Mouse (Mus musculus) testis, adult 2 months (tissue): ENCODE measurements around the gene Hpse2. TPM values are rescaled to one million over a fixed set of nuclear protein-coding genes. Genes with fewer than 3 reads are reported as not detected.

ENCODE experiments used
- H3K27ac ChIP-seq: fragments of 200-500 bp; 2 replicates; pipeline ENCODE4 v1.5.1; 2012; ENCODE audit warnings: low read depth, low read length; ENCODE audit not compliant: control insufficient read depth, insufficient read depth
- H3K27me3 ChIP-seq: fragments of 200-500 bp; 2 replicates; pipeline ENCODE4 v1.6.1; 2012; ENCODE audit warnings: mild to moderate bottlenecking, low read length, moderate library complexity; ENCODE audit not compliant: control insufficient read depth, insufficient read depth
- H3K36me3 ChIP-seq: fragments of 200-500 bp; 2 replicates; pipeline ENCODE4 v1.6.1; 2012; ENCODE audit warnings: mild to moderate bottlenecking, low read length; ENCODE audit not compliant: control insufficient read depth, insufficient read depth
- H3K4me1 ChIP-seq: fragments of 200-500 bp; 2 replicates; pipeline ENCODE4 v1.6.1; 2012; ENCODE audit warnings: low read length; ENCODE audit not compliant: control insufficient read depth, insufficient read depth
- H3K4me3 ChIP-seq: fragments of 200-500 bp; 2 replicates; pipeline ENCODE4 v1.5.1; 2012; ENCODE audit warnings: low read depth, mild to moderate bottlenecking, low read length, moderate library complexity, mixed read lengths; ENCODE audit not compliant: control insufficient read depth
- CTCF ChIP-seq: fragments of 200-500 bp; IDR thresholded peaks from 2 replicates; pipeline ENCODE4 v1.5.1; 2012; ENCODE audit warnings: low read depth, mild to moderate bottlenecking, inconsistent platforms, low read length, moderate library complexity; ENCODE audit not compliant: control insufficient read depth, insufficient read depth, insufficient replicate concordance
- POLR2A ChIP-seq: fragments of 200-500 bp; IDR thresholded peaks from 2 replicates; pipeline ENCODE4 v1.6.1; 2012; ENCODE audit warnings: low read depth, mild to moderate bottlenecking, inconsistent platforms, low read length, moderate library complexity; ENCODE audit not compliant: control insufficient read depth
- polyA plus RNA-seq: library from polyadenylated mRNA; depleted of rRNA; stranded (reverse); fragments of >200 nt; gene quantifications from 2 replicates; pipeline ENCODE4 v1.2.3, GENCODE M21; 2012

Gene Hpse2
- polyA plus RNA-seq, 1 experiment = 1.3 TPM

DNA sequence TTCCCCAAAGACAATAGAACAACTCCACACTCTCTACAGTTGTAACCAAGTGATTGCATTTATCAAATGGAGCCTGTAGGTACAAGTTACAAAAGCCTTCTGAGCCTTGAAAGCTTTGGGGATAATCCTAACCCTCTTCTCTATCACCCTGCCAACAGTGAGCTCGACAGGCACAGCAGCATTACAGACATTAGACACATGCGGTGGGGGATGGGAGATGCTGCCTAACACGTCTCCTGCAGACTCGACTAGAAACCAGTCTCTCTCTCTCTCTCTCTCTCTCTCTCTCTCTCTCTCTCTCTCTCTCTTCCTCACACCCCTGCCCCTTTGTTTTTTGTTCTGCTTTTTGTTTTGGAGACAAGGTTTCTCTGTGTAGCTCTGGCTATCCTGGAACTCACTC, 343.6 kb downstream of the Hpse2 start:
- Histone ChIP-seq H3K4me1 (no peaks in the 10 kb centered on the region), H3K36me3 (no peaks in the 10 kb centered on the region), H3K4me3 (no peak overlapping the region), H3K27me3 (no peaks in the 10 kb centered on the region), H3K27ac (no peak overlapping the region)
- no peak for TF ChIP-seq POLR2A
- TF ChIP-seq CTCF = no peak

DNA sequence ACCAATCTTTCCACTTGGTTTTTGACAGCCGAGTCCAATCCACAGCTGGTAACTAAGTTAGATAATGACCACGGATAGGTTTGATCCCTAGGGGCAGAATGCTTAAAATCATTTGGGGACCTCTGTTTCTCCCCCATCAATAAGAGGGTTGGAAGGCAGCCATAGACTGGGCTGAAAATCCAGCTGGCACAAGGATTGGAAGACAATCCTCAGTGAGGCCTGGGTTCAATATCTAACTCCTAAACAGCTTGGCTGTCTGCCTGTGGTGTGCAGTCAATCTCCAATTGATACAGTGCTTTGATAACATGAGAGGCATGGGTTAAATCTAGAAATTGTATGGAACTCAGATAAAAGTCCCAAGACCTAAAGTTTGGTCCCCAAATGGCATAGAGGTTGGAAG, 345.4 kb downstream of the Hpse2 start:
- H3K27me3 ChIP-seq = no peaks in the 10 kb centered on the region

DNA sequence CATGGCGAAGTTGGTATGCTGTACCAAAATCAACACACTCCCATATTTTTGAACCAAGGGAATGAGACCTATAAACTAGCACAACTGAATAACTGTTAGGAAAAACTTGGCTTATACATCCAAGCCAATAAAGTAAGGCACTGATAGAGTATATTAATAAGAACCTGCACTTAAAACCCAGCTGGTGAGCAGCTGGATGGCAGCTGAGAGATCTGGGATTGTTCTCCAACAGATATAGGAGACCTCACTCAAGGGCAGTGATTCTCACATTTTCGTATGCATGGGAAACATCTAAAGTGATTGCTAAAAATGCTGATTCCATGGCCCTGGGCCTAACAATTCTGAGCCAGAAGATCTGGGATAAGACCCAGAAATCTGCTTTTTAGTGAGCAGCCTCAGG, 345.9 kb downstream of the Hpse2 start:
- Histone ChIP-seq H3K27me3 (no peaks in the 10 kb centered on the region), H3K4me1 (no peaks in the 10 kb centered on the region), H3K27ac (no peak overlapping the region), H3K4me3 (no peak overlapping the region), H3K36me3 (no peaks in the 10 kb centered on the region)
- TF ChIP-seq CTCF = no peak
- no peak for TF ChIP-seq POLR2A

More for the DNA sequence above, 345.4 kb downstream of the Hpse2 start:
- TF ChIP-seq POLR2A (no peak), CTCF (no peak)
- Histone ChIP-seq H3K27ac (no peak overlapping the region), H3K36me3 (no peaks in the 10 kb centered on the region), H3K4me1 (no peaks in the 10 kb centered on the region), H3K4me3 (no peak overlapping the region)

DNA sequence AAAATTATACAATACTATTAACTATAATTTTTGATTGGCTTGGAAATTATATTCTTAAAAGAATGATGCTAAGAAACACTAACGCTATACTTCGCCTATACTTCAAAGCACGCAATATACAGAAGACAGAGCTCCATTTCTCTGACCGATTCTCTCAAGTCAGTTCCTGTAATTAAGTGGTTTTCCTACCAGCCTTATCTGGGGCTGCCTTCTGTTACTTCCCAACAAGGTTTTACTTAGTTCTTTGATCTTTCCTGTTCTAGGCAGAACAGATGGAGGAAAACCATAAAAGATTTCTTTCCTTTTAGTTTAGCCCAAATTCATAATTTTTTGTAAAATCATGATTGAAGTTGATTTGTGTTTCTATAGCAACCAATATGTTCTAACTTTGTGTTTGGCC, 351.8 kb downstream of the Hpse2 start:
- H3K27me3 ChIP-seq = no peaks in the 10 kb centered on the region
- no peak overlapping the region for H3K27ac ChIP-seq
- no peaks in the 10 kb centered on the region for H3K36me3 ChIP-seq
- no peaks in the 10 kb centered on the region for H3K4me1 ChIP-seq
- TF ChIP-seq POLR2A (no peak), CTCF (no peak)
- no peak overlapping the region for H3K4me3 ChIP-seq

DNA sequence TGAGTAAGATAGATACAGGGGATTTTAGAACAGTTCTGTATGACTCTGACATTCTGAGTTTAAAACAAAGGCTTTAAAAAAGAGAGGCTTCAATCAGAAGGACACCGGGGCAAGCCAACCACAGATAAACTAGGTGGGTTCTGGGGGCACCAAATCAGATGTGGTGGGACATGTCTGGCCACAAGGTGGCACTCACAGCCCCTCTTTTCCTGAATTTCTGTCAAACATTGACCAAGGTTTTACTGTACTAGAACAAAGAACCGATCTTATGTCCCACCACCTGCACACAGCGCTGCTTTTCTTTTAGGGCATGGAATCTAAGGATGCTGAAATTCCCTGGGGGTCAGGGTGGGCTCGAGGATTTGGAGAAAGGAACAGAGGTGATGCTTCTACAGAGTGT, 360.9 kb downstream of the Hpse2 start:
- no peaks in the 10 kb centered on the region for H3K36me3 ChIP-seq
- H3K4me1 ChIP-seq = no peaks in the 10 kb centered on the region; the same call in 1 of the 2 replicates
- H3K4me3 ChIP-seq = peak overlapping the region; percentile 42; the same call in 1 of the 2 replicates
- no peaks in the 10 kb centered on the region for H3K27me3 ChIP-seq
- TF ChIP-seq POLR2A (no peak), CTCF (peak; percentile 35; the same call in 1 of the 2 replicates)
- no peak overlapping the region for H3K27ac ChIP-seq

DNA sequence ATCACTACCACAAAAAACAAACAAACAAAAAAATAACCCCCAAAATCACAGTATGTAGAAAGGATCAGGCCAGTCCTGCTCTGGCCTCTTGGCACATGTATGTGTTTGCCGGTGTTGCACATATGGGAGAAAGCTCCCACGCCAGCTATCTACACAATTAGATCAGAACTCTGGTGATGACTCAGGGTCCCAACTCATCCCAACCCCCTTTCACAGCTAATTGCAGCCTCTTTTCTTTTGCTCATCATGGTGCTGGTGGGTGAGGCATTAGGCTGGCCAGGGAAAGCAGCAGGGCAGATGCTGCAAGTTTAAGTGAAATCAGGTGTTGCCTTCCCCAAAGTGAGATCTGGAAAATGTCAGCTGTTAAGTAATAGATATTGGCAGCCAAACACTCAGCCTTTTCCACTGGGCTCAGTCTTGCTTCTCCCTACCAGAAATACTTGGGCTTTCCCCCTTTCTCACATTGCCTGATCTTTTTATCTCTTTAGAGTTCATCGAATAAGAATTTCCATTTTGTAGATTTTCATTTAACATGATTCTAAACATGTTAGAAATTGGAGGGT, 365.5 kb downstream of the Hpse2 start:
- TF ChIP-seq CTCF = no peak
- no peak for TF ChIP-seq POLR2A
- Histone ChIP-seq H3K4me3 (no peak overlapping the region), H3K36me3 (no peaks in the 10 kb centered on the region), H3K27me3 (no peaks in the 10 kb centered on the region), H3K27ac (no peak overlapping the region), H3K4me1 (no peaks in the 10 kb centered on the region; the same call in 1 of the 2 replicates)

DNA sequence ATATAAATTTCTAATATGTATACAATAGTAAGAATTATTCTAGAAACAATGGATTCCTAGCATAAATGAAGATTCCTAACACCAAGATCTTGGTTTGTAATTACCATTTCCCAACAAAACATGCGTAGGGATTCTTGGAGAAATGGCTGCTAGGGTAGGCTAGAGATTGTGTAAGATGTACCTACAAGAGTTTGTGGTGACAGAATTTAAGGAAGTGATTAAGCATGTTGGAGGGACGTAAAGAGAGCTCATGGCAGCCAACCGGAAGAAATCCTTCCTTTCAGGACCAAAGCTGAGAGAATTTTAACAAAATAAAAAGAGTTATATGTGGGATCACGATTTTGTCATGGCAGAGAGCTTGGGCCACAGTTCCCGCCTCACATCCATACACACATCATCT, 369.4 kb downstream of the Hpse2 start:
- Histone ChIP-seq H3K4me1 (no peaks in the 10 kb centered on the region), H3K36me3 (no peaks in the 10 kb centered on the region), H3K4me3 (no peak overlapping the region), H3K27me3 (no peaks in the 10 kb centered on the region), H3K27ac (no peak overlapping the region)
- no peak for TF ChIP-seq POLR2A
- TF ChIP-seq CTCF = no peak
